ENCODE assay signal across 12 mouse cellular contexts in the genomic region with DNA sequence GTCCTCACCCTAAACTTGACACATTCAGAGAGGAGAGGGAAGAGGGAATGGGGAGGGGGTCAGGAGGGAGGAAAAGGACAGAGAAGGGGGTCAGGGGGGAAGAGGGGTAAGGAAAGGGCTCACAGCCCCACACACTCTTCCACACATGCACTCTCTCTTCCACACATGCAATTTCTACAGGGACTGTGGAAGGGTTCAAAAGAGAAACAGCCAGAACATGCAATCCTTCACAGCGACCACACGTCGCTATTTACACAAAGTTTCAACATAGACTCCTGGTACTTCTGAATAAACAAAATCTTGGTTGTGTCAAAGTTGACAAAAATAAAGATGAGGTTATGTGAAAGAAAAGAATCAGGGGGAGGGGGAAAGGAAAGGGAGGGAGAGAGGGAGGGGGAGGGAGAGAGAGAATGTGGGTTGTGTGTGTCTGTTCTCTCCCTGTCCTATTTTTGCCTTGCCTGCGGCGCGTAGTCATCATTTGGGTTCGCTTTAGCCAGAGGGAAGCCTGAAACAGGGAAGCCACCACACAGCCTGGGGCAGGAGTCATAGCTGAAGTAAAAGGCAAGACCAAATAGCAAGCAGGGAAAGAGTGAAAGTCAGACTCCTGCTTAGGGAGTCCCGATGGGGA.
"Had no signal": no experiment of that assay in that cellular context is flagged by ENCODE, and none has a peak within 500 bp of the region (broad histone marks: within the 10 kb centered on the region; RNA-seq: fewer than 3 reads in every experiment).

No protein-coding gene starts in this region.

- H3K36me3 ChIP-seq: liver, embryonic 15.5 days; midbrain, embryonic 13.5 days; neural tube, embryonic 15.5 days had no signal

- H3K4me3 ChIP-seq: left cerebral cortex, adult 2 months; limb, embryonic 15.5 days; liver, embryonic 15.5 days; midbrain, embryonic 13.5 days; myocyte; neural tube, embryonic 15.5 days had no signal

- H3K9ac ChIP-seq: limb, embryonic 15.5 days; liver, embryonic 15.5 days; midbrain, embryonic 13.5 days; neural tube, embryonic 15.5 days had no signal

- H3K4me2 ChIP-seq: limb, embryonic 15.5 days; liver, embryonic 15.5 days; midbrain, embryonic 13.5 days; neural tube, embryonic 15.5 days had no signal

- DNase-seq: kidney, adult 2 months; kidney, postnatal 25 days; lung, postnatal 10 days; right cerebral cortex, adult 18-20 months; right cerebral cortex, postnatal 25 days; thymus, postnatal 36 days had no signal

- H3K4me1 ChIP-seq: limb, embryonic 15.5 days; liver, embryonic 15.5 days; midbrain, embryonic 13.5 days; neural tube, embryonic 15.5 days had no signal

- H3K9me3 ChIP-seq: limb, embryonic 15.5 days; liver, embryonic 15.5 days; midbrain, embryonic 13.5 days; neural tube, embryonic 15.5 days had no signal

- ATAC-seq: midbrain, embryonic 13.5 days had no signal

- H3K27me3 ChIP-seq: limb, embryonic 15.5 days; liver, embryonic 15.5 days; midbrain, embryonic 13.5 days; neural tube, embryonic 15.5 days had no signal

- H3K27ac ChIP-seq: left cerebral cortex, adult 2 months; limb, embryonic 15.5 days; liver, embryonic 15.5 days; midbrain, embryonic 13.5 days; neural tube, embryonic 15.5 days had no signal
